Mouse (Mus musculus): Measurements from ENCODE around the gene Fbxl5.

The Fbxl5 gene

GRCm38 (mm10) chr5:43781423-43781976, 39.9 kb downstream of the Fbxl5 start:
- DNase-seq = no peak

- DNase-seq = no peak
These were observed 42.9 kb downstream of the Fbxl5 start for GRCm38 (mm10) chr5:43778583-43778982.

- no peak for DNase-seq
These were observed 44.4 kb downstream of the Fbxl5 start for GRCm38 (mm10) chr5:43776993-43777392.

GRCm38 (mm10) chr5:43776407-43776806, 45.0 kb downstream of the Fbxl5 start:
- DNase-seq = no peak

- DNase-seq = no peak
These were observed 49.9 kb downstream of the Fbxl5 start for GRCm38 (mm10) chr5:43771555-43771954.

- no peak for DNase-seq
These were observed 50.7 kb downstream of the Fbxl5 start for GRCm38 (mm10) chr5:43770618-43771354.

- DNase-seq = no peak
These were observed 72.3 kb downstream of the Fbxl5 start for GRCm38 (mm10) chr5:43749092-43749491.

- DNase-seq = no peak
These were observed 73.4 kb downstream of the Fbxl5 start for GRCm38 (mm10) chr5:43748039-43748438.

- no peak for DNase-seq
These were observed 76.3 kb downstream of the Fbxl5 start for GRCm38 (mm10) chr5:43745156-43745555.

- DNase-seq = no peak
These were observed 77.3 kb downstream of the Fbxl5 start for GRCm38 (mm10) chr5:43744187-43744586.

- no peak for DNase-seq
These were observed 89.1 kb downstream of the Fbxl5 start for GRCm38 (mm10) chr5:43732381-43732780.

GRCm38 (mm10) chr5:43728375-43729165, 92.9 kb downstream of the Fbxl5 start:
- DNase-seq = no peak

- DNase-seq = no peak
These were observed 97.6 kb downstream of the Fbxl5 start for GRCm38 (mm10) chr5:43723830-43724229.

- no peak for DNase-seq
These were observed 99.0 kb downstream of the Fbxl5 start for GRCm38 (mm10) chr5:43722452-43722783.

- DNase-seq = no peak
These were observed 99.6 kb downstream of the Fbxl5 start for GRCm38 (mm10) chr5:43721538-43722451.

GRCm38 (mm10) chr5:43699240-43699639, 122.2 kb downstream of the Fbxl5 start:
- no peak for DNase-seq

- DNase-seq = no peak
These were observed 124.3 kb downstream of the Fbxl5 start for GRCm38 (mm10) chr5:43697133-43697532.

Data from kidney, adult 18-20 months (tissue).